Mouse (Mus musculus) lung, adult 2 months (tissue): ENCODE measurements around the gene Kcnip2. TPM values are rescaled to one million over a fixed set of nuclear protein-coding genes. Genes with fewer than 3 reads are reported as not detected.

ENCODE experiments used
- DNase-seq: peaks from one replicate; pipeline ENCODE4 v3.0.0; 2022
- H3K4me1 ChIP-seq: fragments of 200-500 bp; 2 replicates; pipeline ENCODE4 v1.6.1; 2011; ENCODE audit warnings: low read length; ENCODE audit not compliant: control insufficient read depth, insufficient read depth
- H3K4me3 ChIP-seq: fragments of 200-500 bp; replicated peaks from 2 replicates; pipeline ENCODE3; 2011; ENCODE audit warnings: low read depth, mild to moderate bottlenecking, control low read depth, low read length; ENCODE audit errors: extremely low read depth
- CTCF ChIP-seq: fragments of 200-500 bp; IDR thresholded peaks from 2 replicates; pipeline ENCODE4 v1.5.1; 2011; ENCODE audit warnings: mild to moderate bottlenecking, low read length, control low read depth; ENCODE audit not compliant: insufficient read depth
- POLR2A ChIP-seq: fragments of 200-500 bp; IDR thresholded peaks from 2 replicates; pipeline ENCODE4 v1.6.1; 2011; ENCODE audit warnings: low read depth, mild to moderate bottlenecking, control low read depth, low read length, borderline replicate concordance; ENCODE audit errors: extremely low read depth
- WGBS: fragments of 180-500 bp; shearing (Covaris S2); methylation state at CpG from one replicate; pipeline ENCODE4 v1.1.7; 2018; 5-methylcytosine and 5-hydroxymethylcytosine counted together
- polyA plus RNA-seq: library from polyadenylated mRNA; depleted of rRNA; stranded (reverse); fragments of >200 nt; gene quantifications from 2 replicates; pipeline ENCODE4 v1.2.3, GENCODE M21; 2012

The Kcnip2 gene
- polyA plus RNA-seq, 1 experiment: 1.1 TPM

DNA sequence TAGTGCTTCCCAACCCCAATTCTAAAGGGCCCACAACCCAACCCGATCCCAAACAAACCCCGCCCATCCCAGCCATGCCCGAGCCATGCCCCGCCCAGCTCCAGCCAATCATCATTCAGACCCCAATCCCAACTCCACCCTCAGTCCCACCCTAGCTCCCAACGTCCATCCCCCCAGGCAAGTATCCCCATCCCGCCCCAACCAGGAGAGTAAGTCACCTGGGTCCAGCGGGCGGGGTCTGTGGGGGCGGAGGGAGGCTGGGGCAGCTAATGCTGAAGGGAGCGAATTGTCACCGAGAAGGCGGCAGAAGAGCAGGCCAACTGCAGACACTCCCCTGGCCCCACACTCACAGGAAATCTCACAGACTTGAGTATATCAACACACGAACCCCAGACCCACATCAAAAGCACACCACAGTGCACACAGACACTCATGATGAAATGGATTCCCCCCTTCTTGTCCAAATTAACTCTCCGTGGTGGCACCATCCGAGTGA, 19.8 kb downstream of the Kcnip2 start:
- Histone ChIP-seq H3K4me1 (no peaks in the 10 kb centered on the region; the same call in 1 of the 2 replicates), H3K4me3 (no peak overlapping the region)
- no peak for DNase-seq
- TF ChIP-seq CTCF (no peak), POLR2A (no peak)
- 25% methylated on average over 15 of the region's 15 CpGs for WGBS

GRCm38 (mm10) chr19:45795406-45795944, 20.4 kb downstream of the Kcnip2 start:
- TF ChIP-seq POLR2A (no peak), CTCF (no peak)

GRCm38 (mm10) chr19:45794718-45795117, 21.1 kb downstream of the Kcnip2 start:
- no peak for TF ChIP-seq POLR2A
- TF ChIP-seq CTCF: no peak
- Histone ChIP-seq H3K4me3 (no peak overlapping the region), H3K4me1 (no peaks in the 10 kb centered on the region; the same call in none of the 2 replicates)
- 62% methylated on average over 6 of the region's 6 CpGs for WGBS
- DNase-seq: no peak

More at GRCm38 (mm10) chr19:45795406-45795944, 20.4 kb downstream of the Kcnip2 start:
- Histone ChIP-seq H3K4me3 (no peak overlapping the region), H3K4me1 (no peaks in the 10 kb centered on the region; the same call in none of the 2 replicates)
- no peak for DNase-seq
- WGBS: 25% methylated on average over 15 of the region's 15 CpGs

GRCm38 (mm10) chr19:45792404-45792803, 23.5 kb downstream of the Kcnip2 start:
- no peak for TF ChIP-seq POLR2A
- TF ChIP-seq CTCF: no peak
- no peak for DNase-seq
- Histone ChIP-seq H3K4me3 (no peak overlapping the region), H3K4me1 (no peaks in the 10 kb centered on the region; the same call in none of the 2 replicates)
- 88% methylated on average over 6 of the region's 6 CpGs for WGBS

DNA sequence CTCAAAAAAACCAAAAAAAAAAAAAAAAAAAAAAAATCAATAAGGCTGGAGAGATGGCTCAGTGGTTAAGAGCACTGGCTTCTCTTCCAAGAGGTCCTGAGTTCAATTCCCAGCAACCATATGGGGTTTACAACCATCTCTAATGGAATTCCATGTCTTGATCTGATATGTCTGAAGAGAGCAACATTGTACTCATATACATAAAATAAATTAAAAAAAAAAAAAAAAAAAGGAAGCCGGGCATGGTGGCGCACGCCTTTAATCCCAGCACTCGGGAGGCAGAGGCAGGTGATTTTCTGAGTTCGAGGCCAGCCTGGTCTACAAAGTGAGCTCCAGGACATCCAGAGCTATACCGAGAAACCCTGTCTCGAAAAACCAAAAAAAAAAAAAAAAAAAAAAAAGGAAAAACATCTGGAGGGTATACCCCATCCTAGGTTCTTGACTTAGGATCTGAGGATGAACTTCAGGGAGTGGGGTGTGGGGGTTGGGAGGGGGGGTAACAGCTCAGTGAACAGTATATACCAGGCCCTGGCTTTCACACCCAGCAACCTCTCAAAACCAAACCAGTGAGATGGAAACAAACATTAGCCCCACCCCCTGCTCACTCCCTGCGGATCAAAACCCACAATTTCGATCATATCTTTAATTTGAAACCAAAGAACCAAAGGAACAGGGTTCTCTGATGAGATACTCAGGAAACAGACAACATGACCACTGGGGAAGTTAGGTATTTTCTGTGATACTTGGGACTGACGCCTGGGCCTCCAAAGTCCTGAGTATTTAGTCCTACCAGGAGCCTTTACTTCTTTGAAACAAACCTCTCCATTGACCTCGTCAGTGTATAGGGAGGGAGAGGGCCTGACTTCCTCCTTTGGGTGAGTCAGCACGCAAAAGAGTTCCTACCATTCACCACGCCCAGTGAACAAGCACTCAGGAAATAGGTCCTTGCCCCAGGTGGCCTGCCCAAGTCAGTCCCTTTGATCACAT, 25.7 kb downstream of the Kcnip2 start:
- no peak for DNase-seq
- H3K4me1 ChIP-seq: no peaks in the 10 kb centered on the region; the same call in 1 of the 2 replicates
- H3K4me3 ChIP-seq: no peak overlapping the region
- TF ChIP-seq CTCF: no peak
- no peak for TF ChIP-seq POLR2A
- 59% methylated on average over 13 of the region's 13 CpGs for WGBS

DNA sequence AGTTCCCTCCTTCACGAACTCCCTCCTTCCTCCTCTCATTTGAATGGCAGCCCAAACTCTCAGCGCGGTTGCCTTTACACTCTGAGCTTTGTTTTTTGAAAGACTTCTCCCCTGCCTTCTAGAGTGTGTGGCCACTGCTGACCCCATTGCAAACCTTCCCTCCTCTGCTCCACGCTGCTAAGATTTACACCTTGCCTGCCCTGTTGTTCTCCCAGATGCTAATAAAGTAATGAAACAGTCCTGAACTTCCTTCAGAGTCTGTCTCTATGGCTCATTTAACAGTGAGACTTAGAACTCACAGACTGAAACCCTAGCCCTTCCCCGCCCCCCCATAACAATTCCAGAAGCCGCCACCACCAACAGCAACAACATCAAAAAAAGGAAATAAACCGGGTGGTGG, 26.5 kb downstream of the Kcnip2 start:
- whole genome bisulfite sequencing: 87% methylated on average over 7 of the region's 7 CpGs
- TF ChIP-seq CTCF: no peak
- TF ChIP-seq POLR2A: no peak
- DNase-seq: no peak
- no peak overlapping the region for H3K4me3 ChIP-seq
- H3K4me1 ChIP-seq: no peaks in the 10 kb centered on the region; the same call in 1 of the 2 replicates

DNA sequence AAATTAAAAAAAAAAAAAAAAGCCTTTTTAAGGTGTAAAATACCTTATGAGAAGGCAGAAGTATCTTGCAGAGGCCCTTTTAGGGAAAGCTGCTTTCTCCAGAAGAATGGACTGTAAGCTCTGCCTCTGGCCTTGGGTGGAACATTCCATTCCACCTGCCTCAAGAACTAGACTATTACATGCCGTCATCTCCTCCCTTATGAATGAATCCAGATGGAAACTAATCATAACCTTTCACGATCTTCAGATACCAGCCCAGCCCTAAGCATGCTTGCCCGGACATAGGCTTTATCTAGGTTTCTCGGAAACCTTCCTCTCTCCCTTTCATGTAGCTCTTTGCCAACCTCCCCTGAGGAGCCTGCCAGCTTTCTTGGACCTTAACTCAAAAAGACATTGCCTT, 27.5 kb downstream of the Kcnip2 start:
- no peak for TF ChIP-seq CTCF
- TF ChIP-seq POLR2A: no peak
- WGBS: 69% methylated on average over 4 of the region's 4 CpGs
- peaks cover 5% of the 10 kb centered on the region for H3K4me1 ChIP-seq

GRCm38 (mm10) chr19:45787450-45787849, 28.4 kb downstream of the Kcnip2 start:
- WGBS: 65% methylated on average over 3 of the region's 3 CpGs
- no peak overlapping the region for H3K4me3 ChIP-seq
- DNase-seq: no peak

More for the DNA sequence above, 27.5 kb downstream of the Kcnip2 start:
- no peak overlapping the region for H3K4me3 ChIP-seq
- DNase-seq: no peak

DNA sequence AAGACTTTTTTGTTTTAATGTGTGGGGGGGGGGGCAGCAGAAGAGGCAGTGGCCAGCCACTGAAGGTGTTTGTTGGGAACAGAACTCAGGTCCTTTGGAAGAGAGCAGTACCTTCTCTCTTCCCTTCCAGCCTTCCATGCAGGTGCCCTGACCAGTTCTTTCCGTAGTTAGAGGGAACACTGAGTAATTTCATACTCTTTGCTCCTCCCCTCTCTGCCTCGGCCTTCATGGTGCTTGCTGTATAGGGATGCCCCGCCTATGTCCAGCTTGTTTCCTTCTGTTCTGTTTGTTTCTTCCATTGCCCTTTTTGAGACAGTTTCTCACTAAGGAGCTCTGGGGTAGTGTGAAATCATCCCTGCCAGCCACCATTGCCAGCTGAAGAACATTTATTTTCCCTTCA, 30.4 kb downstream of the Kcnip2 start:
- H3K4me3 ChIP-seq: no peak overlapping the region
- no peak for TF ChIP-seq CTCF
- TF ChIP-seq POLR2A: no peak
- DNase-seq: no peak
- H3K4me1 ChIP-seq: peaks cover 5% of the 10 kb centered on the region
- 50% methylated on average over 3 of the region's 3 CpGs for WGBS

More at GRCm38 (mm10) chr19:45787450-45787849, 28.4 kb downstream of the Kcnip2 start:
- TF ChIP-seq POLR2A (no peak), CTCF (no peak)
- peaks cover 5% of the 10 kb centered on the region for H3K4me1 ChIP-seq
